Mouse (Mus musculus) gastrocnemius, postnatal 36 days (tissue): ENCODE data around the gene Mrpl50. TPM values are rescaled to one million over a fixed set of nuclear protein-coding genes. Genes with fewer than 3 reads are reported as not detected.

ENCODE experiments used
- DNase-seq, 2 experiments: peaks; one replicate each; pipeline ENCODE4 v3.0.0; 2022
- intact Hi-C: fragments of 180-260 bp; cut with DNase I; formaldehyde crosslinking; loops from one replicate; pipeline ENCODE4 v1.15.1; 2025
- long read RNA-seq, 2 experiments: library from polyadenylated mRNA; stranded (forward); transcript quantifications; one replicate each; pipeline ENCODE4 v2.0.0; 2021
- total RNA-seq, 2 experiments: library from RNA; stranded (reverse); gene quantifications; 2 replicates each; pipeline ENCODE4 v1.2.3; 2021

Mrpl50 gene
- total RNA-seq: 10 to 100 TPM; 29.1 to 30.7 TPM
- long read RNA-seq, experiment 1, transcript Mrpl50-201 (2 exons, 2,114 nt): major isoform, 120 of 122 reads
- long read RNA-seq, experiment 1, partial matches to known transcripts: 0 of 122 reads
- long read RNA-seq, experiment 1, other reads (novel, unspliced or antisense): 2 of 122 reads
- long read RNA-seq, experiment 2, transcript Mrpl50-201 (2 exons, 2,114 nt): major isoform, 142 of 147 reads
- long read RNA-seq, experiment 2, partial matches to known transcripts: 0 of 147 reads
- long read RNA-seq, experiment 2, other reads (novel, unspliced or antisense): 5 of 147 reads

GRCm38 (mm10) chr4:49520572-49521340 lies at the start of gene Mrpl50, which contains the start of gene Zfp189:
Mrpl50 (minus strand) TSS chr4:49521093.
Zfp189 (plus strand) TSS chr4:49521176.
- DNase-seq: peak; percentile 79 to 88
- intact Hi-C loops: loop anchor here (5.0 kb wide), 1 partner anchor 37 kb away; no protein-coding TSS in a partner anchor

DNA sequence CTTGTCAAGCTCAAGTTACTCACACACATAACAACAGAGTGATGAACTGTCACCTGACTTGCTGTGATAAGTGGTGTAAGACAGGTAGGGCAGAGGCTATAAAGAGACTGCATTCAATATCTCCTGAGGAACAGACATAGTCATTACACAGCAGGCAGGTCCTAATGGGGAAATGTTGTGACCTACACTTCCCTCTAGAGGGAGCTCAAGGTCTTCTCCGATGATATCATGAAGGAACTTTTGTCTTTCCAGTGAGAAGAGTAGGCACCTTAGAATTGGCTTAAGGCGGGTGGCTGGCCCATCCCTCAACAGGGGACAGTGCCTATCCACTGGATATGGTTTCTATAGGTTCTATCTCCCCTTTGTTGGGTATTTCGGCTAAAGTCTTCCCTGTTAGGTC lies 46.7 kb upstream of the Mrpl50 start:
- peak in 1 of 2 experiments; percentile 24 for DNase-seq
- intact Hi-C loops: loop anchor here (1.0 kb wide), 1 partner anchor 60 kb away; no protein-coding TSS in a partner anchor

- DNase-seq: peak; percentile 53 to 54
- intact Hi-C loops: loop anchor here (5.0 kb wide), 1 partner anchor 38 kb away; the partner anchor contains the start of genes Mrpl50 and Zfp189
Observed at GRCm38 (mm10) chr4:49559915-49560772, 39.3 kb upstream of the Mrpl50 start.

DNA sequence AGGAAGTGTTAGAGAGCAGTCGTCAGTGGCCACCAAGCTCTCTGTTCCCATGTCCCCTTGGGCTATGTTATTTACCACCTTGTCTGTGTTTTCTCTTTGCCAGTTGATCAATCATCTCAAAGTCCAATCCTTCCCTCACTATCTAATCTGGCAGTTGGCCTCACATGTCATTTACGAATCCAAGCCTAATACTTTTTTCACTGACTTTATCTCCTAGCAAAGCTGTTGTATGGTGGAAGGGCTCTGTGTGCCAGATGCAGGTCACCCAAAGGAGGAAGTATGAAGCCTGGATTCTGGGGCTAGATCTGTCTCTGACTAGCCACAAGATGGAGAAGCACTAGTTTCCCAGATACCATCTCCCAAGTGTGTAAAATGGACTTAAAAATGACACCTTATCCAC lies 37.3 kb upstream of the Mrpl50 start:
- intact Hi-C loops: loop anchor here (5.0 kb wide), 1 partner anchor 36 kb away; the partner anchor contains the start of genes Mrpl50 and Zfp189
- no peak for DNase-seq

DNA sequence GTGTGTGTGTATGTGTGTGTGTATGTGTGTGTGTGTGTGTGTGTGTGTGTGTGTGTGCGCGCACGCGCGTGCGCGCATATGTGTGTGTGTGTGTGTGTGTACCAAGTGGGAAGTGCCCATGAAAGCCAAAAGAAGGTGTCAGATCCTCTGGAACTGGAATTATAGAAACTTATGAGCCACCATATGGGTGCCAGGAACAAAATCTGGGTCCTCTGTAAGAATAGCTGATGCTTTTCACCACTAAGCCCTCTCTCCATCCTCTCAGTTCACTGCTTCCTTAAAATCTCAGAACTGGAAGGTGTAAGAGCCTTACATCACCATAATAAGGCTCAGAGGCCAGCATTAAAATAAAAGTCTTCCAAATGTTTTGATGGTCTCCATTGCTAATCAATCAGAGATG lies 36.5 kb upstream of the Mrpl50 start:
- DNase-seq: no peak
- intact Hi-C loops: loop anchor here (5.0 kb wide), 1 partner anchor 35 kb away; the partner anchor contains the start of genes Mrpl50 and Zfp189

DNA sequence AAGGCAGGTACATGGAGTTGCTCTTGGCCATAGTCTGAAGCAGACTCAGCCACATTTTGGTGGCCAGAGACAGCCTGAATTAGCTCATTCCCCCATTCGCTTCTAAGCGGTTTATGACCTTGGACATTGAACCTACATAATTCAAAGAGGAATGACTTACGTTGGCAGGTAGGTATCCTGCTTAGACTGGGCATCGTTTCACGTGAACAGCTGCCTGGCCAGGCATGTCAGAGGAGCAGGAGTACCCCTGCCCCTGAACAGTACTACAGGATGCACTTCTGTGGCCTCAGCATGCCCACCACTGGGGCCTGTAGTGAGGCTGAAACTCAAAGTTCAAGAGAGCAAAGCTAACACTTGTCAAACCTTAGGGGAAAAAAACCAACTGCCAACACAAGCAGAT lies 32.5 kb upstream of the Mrpl50 start:
- intact Hi-C loops: no loop called here
- no peak for DNase-seq

DNA sequence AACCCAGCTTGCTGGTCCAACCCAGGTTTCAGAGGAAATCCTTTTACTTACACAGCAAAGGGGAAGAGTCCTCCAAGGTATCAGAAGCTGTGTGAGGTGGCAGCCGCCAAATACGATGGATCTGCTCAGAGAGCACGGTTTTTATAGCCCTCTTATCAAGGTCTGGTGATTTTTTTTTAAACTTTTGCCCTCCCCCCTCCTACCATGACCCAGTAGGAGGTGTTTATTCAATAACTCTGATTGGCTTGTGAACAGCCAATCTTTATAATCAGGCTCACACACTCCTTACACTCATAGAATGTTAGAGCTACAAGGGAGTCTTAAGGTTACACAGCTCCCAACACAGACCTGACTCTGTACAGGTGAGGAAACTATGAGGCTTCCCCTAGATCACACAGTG lies 28.5 kb upstream of the Mrpl50 start, which contains the start of gene Aldob:
Gene Aldob, minus strand, starts transcription at position 164 of the 400 bp plus-strand sequence.
- intact Hi-C loops: no loop called here

GRCm38 (mm10) chr4:49547544-49548219 lies 26.8 kb upstream of the Mrpl50 start:
- no peak for DNase-seq
- intact Hi-C loops: no loop called here

More for the DNA sequence above, 28.5 kb upstream of the Mrpl50 start, which contains the start of gene Aldob:
- DNase-seq: no peak

DNA sequence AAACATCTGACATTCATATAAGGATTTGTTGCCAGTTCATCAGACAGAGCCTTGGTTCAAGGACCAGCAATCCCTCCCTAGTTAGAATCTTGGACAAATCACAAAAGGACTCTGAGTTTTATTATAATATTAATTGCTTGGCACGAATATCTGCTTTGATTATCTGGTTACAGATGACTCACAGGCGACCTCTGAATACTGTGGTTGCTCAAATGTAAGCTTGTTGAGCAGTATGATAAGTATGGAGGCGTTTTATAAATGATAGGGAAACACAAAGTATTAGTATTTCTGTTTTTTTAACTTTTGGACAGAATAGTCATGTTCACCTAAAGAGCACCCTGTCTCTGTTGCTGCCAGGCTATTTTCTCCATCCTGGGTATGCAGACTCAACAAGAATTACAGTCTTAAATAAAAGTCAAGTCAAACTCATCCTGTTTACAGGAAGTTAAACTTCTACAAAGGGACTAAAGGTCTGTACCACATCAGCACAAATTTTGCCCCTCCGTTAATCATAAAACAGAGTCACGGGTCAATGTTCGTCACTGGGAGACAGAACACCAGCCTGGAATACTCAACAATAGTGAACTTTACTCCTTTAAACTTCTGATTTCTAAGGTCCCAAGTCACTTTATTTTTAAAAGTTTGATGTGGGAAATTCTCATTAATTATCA lies 26.1 kb upstream of the Mrpl50 start:
- no peak for DNase-seq
- intact Hi-C loops: no loop called here

- intact Hi-C loops: no loop called here
- no peak for DNase-seq
Observed at GRCm38 (mm10) chr4:49546026-49546425, 25.1 kb upstream of the Mrpl50 start.

- no peak for DNase-seq
- intact Hi-C loops: no loop called here
Observed at GRCm38 (mm10) chr4:49540966-49541365, 20.1 kb upstream of the Mrpl50 start.

- no peak for DNase-seq
- intact Hi-C loops: no loop called here
Observed at GRCm38 (mm10) chr4:49539665-49540064, 18.8 kb upstream of the Mrpl50 start.

- intact Hi-C loops: no loop called here
- DNase-seq: no peak
Observed at GRCm38 (mm10) chr4:49536671-49537070, 15.8 kb upstream of the Mrpl50 start.

GRCm38 (mm10) chr4:49535675-49536294 lies 14.9 kb upstream of the Mrpl50 start:
- DNase-seq: no peak
- intact Hi-C loops: no loop called here

DNA sequence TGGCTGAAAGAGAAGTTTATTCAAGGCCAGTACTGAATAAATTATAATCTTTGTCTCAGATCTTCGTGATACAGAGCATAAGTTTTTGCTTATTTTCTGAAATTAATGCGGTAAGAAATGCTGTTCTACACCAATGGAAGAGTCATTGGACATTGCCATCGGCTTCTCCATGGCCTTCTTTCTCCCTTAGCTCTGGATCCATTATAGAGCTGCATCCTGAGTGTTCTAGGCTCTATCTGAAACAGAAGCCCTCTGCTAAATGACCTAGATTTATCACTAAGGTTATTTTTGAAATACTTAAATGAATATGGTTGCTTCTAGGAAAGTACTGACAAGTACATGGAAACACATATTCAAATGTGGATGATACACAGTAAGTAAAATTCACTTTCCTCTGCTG lies 14.1 kb upstream of the Mrpl50 start:
- intact Hi-C loops: no loop called here
- DNase-seq: no peak

- intact Hi-C loops: loop anchor here (5.0 kb wide), 1 partner anchor 35 kb away; no protein-coding TSS in a partner anchor
Observed at GRCm38 (mm10) chr4:49522576-49522975, 1.7 kb upstream of the Mrpl50 start.

GRCm38 (mm10) chr4:49521346-49521745 lies 453 bp upstream of the Mrpl50 start:
- intact Hi-C loops: loop anchor here (5.0 kb wide), 1 partner anchor 36 kb away; no protein-coding TSS in a partner anchor

More at GRCm38 (mm10) chr4:49522576-49522975, 1.7 kb upstream of the Mrpl50 start:
- peak in 1 of 2 experiments; percentile 5 for DNase-seq

GRCm38 (mm10) chr4:49519476-49519875 lies 1.4 kb downstream of the Mrpl50 start:
- intact Hi-C loops: no loop called here
- no peak for DNase-seq

More at GRCm38 (mm10) chr4:49521346-49521745, 453 bp upstream of the Mrpl50 start:
- DNase-seq: no peak
